Mouse (Mus musculus): ENCODE data around the gene Gba.

DNA sequence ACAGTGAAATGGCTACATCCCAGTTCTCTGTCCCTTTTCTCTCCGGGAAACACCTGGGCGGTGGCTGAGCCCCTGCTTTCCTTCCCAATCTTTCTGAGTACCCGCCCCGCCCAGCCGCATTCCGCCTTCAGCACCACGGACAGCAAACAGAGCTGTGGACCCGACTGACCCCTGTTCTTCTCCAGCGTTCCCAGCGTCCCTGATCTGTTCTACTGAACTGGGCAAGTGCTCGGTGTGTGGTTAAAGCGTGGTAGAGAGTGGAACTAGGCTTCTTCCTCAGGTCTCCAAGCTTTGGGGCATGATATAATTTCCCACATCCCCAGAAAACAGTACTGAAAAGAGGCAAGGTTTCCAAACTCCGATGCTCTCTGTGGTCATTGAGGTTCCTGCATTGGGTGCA is 43.5 kb upstream of the Gba start:
- no peak for TF ChIP-seq CTCF (IDR thresholded peaks at IDR 0.05; ENCODE audit: low read depth, low read length)
- no peak for TF ChIP-seq POLR2A (IDR thresholded peaks at IDR 0.05; ENCODE audit: extremely low read depth, insufficient read depth, low read length)
